Mouse (Mus musculus): ENCODE data around the gene Luc7l.

The Luc7l gene

DNA sequence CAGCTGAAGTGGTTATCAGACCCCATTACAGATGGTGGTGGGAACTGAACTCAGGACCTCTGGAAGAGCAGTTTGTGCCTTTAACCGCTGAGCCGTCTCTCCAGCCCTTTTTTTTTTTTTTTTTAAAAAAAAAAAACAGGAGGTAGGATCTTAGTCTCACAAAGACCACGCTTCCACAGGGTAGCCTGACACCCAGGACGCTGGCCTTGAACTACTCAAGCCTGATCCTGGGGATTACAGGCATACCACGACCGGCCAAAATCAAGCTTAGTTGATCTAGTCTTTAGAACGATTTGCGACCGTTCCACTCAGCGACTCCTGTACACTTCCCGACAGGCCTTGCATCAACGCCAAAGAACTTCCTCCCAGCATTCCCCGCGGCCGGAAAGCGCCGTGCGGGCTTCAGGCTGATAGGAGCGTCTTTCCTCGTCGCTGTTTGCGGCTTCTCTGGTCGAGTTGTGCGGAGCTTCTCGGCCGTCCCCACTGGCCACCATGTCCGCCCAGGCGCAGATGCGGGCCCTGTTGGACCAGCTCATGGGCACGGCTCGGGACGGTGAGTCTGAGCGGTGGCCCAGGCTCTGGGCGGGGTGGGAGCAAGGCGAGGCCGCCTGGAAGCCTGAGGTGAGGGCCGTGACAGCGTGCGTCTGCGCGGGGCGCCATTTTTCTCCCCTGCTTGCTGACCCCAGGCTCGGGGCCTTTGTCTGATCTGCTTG is at the start of gene Luc7l:
Luc7l (plus strand) TSS at position 358 of the 713 bp plus-strand sequence.
- ATAC-seq (ENCODE audit: low TSS enrichment) = peak; percentile 98

DNA sequence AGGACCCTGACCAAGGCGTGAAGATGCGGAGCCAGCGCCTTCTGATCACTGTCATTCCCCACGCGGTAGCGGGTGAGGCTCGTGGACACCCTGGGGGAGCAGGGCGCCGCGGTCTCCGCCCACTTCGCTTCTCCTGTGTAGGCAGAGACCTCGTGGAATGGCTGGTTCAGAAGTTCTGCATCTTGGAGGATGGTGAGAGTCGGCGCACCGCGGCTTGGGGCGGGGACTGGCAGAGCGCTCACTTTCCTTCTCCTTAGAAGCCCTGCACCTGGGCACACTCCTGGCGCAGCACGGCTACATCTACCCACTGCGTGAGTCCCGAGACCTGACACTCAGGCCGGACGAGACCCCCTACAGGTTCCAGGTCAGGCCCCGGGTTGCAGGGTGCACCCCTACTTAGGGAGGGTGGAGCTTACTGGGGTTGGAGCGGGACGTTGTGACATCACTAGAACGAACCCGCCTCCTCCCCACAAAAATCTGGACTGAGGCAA is 49.3 kb upstream of the Luc7l start:
- ATAC-seq (ENCODE audit: low TSS enrichment) = peak; percentile 72

DNA sequence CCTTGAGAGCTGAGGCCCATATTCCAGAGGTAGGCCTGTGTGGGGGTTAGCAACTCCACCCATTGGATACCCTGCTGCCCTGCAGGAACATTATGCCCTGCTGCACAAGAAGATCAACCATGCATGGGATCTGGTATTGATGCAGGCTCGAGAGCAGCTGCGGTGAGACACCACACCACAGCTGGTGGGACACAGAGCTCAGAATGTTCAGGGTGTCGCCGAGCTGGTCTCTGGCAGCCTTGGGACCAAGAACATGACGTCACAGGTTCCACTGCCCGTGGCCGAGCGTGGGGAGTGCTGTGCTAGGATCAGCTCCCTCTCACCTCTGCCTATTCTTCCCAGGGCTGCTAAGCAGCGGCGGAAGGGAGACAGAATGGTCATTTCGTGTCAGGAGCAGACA is 47.9 kb upstream of the Luc7l start:
- no peak for ATAC-seq (ENCODE audit: low TSS enrichment)

DNA sequence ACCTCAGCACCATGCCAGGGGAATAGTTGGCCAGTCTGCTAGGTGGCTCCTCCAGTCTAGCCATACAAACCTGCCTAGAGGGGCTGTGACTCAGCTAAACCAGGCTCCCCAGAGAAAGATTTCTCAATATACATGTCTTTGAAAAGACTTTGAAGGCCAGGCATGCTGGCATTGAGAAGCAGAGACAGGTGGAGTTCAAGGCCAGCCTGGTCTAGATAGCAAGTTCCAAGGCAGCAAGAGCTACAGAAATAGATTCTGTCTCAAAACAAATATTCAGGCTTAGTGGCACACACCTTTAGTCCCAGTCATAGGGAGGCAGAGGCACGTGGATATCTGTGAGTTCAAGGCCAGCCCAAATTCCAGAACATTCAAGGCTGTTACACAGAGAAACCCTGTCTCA is 46.3 kb upstream of the Luc7l start:
- no peak for ATAC-seq (ENCODE audit: low TSS enrichment)

DNA sequence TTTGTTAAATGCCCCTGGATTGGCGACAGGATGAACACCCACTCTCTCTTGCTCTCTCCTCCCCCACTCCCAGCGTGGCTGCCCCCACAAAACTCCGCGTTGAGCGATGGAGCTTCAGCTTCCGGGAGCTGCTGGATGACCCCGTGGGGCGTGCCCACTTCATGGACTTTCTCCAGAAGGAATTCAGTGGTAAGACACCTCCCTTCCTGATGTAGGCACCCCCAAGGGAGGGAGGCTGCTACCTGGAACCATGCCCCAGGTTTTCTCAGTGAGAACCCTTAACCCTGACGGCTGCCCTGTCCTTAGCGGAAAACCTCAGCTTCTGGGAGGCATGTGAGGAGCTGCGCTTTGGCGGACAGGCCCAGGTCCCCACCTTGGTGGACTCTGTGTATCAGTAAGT is 45.0 kb upstream of the Luc7l start, which contains the start of gene Arhgdig:
Arhgdig (minus strand) TSS at position 101 of the 400 bp plus-strand sequence.
- no peak for ATAC-seq (ENCODE audit: low TSS enrichment)

DNA sequence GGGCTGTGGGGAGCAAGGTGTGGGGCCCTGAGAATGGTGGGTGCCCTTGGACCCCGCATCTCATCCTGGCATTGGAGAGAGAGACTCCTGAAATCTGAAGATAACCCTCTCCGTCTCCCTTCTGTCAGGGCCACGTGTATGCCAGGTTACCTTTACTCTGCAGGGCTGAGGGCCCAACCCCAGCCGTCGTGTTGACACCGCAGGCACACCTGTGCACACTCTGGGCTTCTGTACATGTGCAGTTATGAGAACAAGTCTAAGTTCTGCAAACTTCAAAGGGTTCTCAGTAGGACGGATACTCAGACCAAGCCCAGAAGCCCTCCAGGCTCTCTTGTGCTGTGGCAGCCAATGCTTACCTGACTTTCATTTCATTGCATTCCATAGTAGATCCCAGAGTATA is 40.5 kb upstream of the Luc7l start:
- no peak for ATAC-seq (ENCODE audit: low TSS enrichment)

DNA sequence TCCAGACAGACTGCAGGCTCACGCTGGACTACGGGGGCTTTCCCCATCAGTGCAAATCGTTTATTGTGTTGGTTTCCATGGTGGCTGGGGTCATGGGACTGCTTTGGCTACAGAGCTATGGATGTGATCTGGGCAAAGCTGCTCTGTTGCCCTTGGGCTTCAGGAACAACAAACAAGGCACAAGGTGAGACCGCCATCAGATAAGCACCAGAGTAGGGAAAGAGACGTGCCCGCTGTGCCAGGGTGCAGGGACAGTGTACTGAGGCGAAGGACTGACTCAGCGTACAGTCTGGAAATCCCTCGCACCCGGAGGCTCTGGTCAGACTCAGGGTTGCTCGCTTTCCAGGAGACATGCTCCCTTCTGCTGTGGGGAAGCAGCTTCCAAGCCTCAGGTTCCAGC is 40.0 kb upstream of the Luc7l start:
- ATAC-seq (ENCODE audit: low TSS enrichment) = no peak

DNA sequence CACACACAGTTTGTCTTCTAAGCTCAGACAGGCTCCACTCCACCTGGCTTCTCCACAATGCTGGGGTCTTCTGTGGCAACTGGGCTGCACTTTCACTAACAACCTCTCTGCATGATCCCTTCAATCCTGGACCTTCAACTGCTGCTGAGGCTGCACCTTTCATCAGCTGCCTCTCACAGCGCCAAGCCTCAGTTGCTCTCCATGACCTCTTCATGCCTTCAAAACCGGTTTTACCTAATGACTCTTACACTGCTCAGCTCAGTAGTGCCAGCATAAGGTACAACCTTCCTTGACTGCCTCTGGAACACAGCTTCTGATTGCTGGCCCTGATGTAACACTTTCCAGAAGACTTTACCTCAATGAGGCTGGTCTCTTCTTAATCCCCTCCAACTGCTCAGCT is 31.2 kb upstream of the Luc7l start:
- ATAC-seq (ENCODE audit: low TSS enrichment) = no peak

DNA sequence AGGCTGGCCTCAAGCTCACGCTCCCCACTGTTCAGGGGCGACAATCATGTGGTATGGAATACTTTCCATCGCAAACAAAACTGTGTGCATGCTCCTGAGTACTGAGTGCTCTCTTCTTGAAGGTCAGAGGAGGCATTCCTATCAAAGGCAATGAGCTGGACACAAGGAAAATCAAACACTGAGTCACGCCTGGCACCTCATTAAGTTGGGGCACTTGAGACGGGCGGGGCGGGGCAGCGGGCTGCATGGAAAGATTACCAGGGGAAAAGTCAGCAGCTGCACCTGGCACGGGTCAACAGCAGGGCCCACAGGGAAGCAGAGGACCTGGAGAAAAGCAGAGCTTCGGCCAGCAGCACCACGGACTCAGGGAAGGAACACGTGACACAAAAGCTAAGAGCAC is 27.5 kb upstream of the Luc7l start:
- no peak for ATAC-seq (ENCODE audit: low TSS enrichment)

DNA sequence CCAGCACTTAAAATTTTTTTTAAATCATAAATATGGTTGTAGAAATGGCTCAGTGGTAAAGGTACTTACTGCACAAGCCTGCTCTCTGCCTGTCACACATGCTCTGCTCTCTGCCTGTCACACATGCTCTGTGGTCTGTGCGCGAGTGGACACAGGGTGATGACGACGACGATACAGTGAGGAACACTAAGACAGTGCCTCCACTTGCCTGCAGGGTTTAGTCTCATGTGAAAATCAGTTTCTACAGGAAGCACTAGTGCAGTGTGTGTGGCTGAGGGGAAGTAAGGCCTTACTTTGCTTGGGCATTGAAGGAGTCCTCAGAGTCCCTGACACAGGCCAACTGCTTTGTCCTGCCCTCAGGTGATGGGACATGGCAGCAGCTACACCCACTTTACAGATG is 22.9 kb upstream of the Luc7l start:
- ATAC-seq (ENCODE audit: low TSS enrichment) = no peak

DNA sequence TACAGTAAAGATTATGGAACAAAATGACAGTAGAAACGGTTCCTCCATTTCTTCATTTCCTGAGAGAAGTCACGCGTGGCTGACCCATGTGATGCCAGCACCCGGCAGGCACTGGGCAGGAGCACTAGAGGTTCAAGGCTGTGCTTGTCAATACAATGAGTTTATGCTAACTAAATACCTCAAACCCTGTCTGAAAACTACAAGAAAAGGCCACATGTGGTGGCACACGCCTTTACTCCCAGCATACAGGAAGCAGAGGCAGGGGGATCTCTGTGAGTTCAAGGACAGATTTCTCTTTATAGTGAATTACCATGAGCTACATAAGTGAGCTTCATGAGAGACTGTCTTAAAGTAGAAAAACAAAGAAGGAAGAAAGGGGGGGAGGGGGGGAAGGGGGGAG is 21.5 kb upstream of the Luc7l start:
- ATAC-seq (ENCODE audit: low TSS enrichment) = no peak

DNA sequence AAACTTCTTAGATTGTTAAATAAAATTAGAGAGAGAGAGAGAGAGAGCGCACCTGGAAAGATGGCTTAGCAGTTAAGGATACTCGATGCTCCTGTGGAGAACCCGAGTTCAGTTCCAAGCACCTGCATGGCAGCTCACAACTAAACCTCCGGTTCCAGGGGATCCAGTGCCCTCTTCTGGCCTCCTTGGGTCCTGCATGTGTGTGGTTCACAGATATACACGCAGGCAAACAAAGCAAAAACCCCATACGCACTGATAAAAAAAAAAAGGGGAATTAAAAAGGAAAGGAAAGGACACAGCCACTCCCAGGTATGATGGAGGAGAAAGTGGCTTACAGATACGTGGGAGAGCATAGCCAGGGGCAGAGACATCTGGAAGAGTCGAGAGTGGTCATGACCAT is 19.8 kb upstream of the Luc7l start:
- no peak for ATAC-seq (ENCODE audit: low TSS enrichment)

DNA sequence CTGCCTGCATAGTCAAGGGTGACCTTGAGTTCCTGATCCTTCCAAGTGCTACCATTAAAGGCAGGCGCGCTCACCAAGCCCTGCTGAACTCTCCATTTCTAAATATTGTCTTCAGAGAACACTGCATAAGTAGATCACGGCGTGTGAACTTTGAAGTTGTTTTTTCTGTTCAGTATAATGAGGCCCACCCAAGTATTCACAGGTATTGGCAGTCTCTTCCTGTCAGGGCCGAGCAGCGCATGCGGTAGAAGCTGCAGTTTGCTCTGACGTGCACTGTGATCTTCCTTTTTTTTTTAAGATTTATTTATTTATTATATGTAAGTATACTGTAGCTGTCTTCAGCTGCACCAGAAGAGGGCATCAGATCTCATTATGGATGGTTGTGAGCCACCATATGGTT is 18.3 kb upstream of the Luc7l start:
- ATAC-seq (ENCODE audit: low TSS enrichment) = no peak

DNA sequence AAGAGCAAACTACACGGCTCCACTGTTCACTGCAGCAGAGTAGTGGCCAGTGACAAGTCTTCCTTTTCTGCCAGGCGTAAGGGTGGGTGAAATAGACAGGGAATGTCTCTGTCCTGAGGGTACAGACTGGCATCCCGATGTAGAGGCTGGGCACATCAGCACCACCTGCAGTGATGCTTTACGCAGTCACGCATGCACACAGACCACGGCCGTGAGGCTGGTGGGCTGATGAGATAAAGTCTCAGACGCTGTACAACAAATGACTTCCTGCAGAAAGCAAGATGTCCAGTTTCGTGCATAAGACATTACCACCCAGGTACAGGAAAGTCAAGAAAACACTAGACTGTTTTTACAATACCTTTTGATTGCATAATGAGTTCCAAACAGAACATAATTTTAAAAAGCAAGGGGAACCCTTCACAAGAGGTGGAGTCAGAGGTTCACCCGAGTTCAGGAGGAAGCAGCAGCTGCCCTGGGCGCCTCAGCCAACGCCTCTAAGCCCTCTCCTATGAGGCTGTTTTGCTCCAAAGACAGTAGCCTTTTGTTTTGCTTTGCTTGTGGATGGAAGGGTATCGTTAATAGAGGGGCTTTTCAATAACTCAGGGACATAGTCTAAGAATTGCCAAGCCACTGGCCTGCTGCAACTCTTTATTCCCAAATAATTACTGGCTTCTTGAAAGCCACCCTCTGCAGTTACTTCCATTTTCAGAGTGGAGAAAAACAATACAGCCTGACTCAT is 17.4 kb upstream of the Luc7l start:
- ATAC-seq (ENCODE audit: low TSS enrichment) = no peak; the same call in 1 of the 2 replicates

DNA sequence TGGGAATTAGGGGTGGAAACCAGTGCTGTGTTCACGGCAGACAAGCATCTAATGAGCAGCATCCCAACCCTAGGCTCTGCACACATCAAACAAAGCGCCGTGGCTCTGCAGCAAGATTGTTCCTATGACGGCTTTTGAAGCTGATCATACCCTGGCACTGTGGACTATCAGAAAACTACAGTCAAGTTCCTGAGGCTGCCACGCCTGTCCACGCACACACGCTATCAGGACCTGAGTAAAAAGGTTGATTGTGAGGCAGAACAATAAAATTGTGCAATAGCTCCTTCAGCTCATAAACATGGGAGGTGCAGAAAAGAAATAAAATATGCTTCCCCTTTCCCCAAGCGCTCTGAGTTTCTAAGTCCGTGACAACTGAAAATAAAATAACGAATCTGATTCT is 15.0 kb upstream of the Luc7l start:
- no peak for ATAC-seq (ENCODE audit: low TSS enrichment)

DNA sequence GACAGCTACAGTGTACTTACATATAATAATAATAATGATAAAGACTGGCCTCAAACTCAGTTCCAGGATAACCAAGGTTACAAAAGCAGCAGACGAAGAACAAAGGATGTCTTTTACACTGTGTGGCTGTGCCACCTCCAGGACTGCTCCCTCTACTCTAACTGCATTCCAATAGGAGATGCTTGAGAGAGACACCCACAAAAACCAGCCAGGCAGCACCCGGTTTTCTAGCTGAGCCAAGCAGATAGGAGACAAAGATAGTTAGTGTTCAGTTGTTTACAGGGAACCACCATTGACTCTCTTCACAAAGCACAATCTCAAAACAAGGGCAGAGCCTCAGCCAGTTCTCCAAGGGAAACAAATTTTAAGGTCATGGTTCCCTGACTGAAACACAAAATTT is 13.1 kb upstream of the Luc7l start:
- no peak for ATAC-seq (ENCODE audit: low TSS enrichment)

DNA sequence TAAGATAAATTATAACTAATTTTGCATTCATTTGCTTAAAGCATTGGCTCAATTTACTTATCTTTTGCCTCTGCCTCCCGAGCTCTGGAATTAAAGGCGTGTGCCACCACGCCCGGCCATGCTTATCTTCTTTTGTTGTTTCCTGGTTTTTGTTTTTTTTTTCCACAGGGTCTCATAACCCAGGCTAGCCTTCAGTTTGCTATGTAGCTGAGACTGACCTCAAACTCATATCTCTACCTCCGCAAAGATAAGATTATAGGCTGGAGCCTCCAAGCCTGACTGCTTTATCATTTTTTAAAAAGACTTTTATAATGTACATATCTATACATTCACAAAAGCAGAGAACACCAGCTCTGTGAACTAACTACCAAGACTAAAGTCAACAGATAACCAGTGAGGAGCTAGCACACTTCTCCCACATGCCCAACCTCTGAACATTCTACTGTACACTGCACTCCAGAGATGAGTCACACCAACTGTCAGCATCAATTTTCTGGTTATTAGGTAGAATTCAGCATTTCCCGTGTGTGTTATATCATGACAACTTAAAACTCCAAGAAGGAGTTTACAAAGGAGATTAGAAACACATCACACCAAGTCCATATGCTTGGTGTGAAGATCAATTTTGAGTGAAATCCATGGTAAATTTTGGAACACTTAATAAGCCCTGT is 12.4 kb upstream of the Luc7l start:
- no peak for ATAC-seq (ENCODE audit: low TSS enrichment)

DNA sequence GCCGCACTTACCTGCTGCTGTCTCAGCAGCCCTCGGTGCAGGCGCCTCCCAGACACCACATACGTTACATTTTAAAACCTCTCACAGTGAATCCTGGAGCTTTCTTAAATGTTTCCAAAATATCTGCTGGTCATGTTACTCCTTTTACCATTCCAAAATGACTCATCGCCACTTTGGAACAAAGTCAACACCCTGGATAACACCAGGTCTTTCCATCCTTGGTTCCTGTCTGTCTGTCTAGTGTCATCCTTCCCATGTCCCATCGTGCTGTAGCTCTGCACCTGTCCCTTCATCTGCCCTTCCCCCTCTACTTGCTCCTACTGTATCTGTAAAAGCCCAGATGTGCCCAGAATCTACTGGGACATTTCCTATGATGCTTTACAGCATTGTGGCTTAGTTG is 11.7 kb upstream of the Luc7l start:
- no peak for ATAC-seq (ENCODE audit: low TSS enrichment)

DNA sequence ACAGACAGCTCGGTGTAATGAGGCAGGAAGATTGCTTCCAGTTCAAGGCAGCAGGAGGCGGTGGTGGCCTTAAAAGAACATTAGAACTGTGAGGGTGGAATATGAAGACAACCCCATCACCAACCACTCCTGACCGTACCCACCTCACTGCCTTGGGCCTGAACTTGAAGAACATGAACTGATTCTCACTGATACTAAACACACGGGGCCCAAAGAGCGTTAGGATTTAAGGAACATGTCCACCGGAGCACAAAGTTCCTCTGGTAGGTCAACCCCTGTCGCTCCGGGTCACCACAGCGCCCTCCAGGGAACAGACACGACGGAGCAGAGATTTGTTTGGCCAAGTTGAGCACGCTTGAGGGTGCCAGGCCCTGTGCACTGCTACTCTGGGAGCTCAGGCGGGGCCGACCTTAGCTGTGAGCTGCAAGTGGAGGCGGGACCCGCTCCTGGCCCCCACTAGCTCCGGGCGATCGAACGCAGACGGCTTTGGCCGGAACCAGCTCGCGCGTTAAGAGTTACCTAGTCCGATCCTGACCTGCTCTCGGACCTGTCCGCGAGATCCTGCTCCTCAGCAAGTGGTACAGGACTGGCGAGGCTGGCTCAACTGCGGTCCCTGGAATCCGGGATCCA is 9.1 kb upstream of the Luc7l start:
- ATAC-seq (ENCODE audit: low TSS enrichment) = peak; percentile 60

DNA sequence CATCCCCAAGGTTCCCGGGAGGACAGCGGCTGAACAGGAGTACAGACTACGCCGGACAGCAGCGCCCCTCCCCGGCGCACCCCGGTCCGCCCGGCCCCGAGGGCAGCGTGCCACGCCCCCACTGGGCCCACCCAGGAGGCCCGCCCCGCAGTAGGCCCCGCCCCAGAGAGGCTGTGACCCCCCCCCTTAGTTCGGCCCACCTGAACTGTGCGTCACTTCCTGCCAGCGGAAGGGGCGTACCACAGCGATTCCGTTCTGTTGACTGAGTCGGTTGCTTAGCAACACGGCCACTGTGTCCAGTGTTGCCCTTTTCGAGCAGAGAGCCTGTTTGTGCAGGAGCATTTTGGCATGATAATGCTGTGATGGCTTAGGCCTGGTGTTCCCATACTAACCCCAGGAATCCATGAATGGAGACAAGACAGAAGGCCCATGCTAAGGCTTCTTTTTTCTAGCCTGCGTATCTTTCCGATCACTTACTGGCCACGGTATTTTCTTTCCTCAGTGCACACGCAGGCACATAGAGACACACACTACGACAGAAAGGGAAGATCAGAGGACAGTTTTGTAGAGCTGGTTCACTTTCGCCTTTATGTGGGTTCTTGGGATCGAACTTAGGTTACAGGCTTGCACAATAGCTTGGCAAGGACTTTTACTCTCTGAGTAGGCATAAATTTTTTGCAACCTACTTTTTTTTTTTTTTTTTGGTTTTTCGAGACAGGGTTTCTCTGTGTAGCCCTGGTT is 8.4 kb upstream of the Luc7l start, which contains the start of gene Fam234a:
Fam234a (minus strand) TSS at position 142 of the 741 bp plus-strand sequence.
- peak; percentile 95 for ATAC-seq (ENCODE audit: low TSS enrichment)

DNA sequence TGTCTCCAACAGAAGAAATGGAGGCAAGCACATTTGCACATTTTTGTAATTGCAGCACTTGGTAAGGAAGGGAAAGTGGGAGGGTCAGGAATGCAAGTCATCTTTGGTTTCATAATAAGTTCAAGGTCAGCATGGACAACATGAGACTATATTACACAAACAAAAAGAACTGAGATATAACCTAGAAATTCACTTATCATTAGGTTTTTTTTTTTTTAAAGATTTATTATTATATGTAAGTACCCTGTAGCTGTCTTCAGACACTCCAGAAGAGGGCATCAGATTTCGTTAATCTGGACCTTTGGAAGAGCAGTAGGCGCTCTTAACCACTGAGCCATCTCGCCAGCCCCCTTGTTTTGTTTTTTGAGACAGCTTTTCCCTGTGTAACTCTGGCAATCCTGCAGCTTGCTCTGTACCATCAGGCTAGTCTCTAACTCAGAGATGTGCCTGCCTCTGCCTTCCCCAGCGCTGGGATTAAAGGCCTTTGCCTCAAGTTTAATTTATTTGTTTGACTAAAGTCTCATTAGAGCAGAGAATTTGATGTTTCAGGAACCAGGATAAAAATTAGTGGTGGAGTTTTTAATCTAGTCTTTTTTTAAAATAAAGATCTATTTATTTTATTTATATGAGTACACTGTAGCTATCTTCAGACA is 684 bp upstream of the Luc7l start:
- no peak for ATAC-seq (ENCODE audit: low TSS enrichment)
